Mouse (Mus musculus) cerebellum, adult (tissue): Measurements from ENCODE around the gene Rnps1.

Experiments used
- ATAC-seq: cut with Nextera tagmentation; 2 replicates; pipeline ENCODE4 v1.9.2; 2017; ENCODE audit warnings: mild to moderate bottlenecking, moderate library complexity, mixed read lengths; ENCODE audit not compliant: insufficient number of reproducible peaks, low FRiP score, low TSS enrichment

The Rnps1 gene

GRCm38 (mm10) chr17:24414230-24414976 lies at the start of gene Rnps1:
Rnps1 (plus strand) TSS chr17:24414565.
- ATAC-seq: peak; percentile 84

- no peak for ATAC-seq
Measured at GRCm38 (mm10) chr17:24365863-24366262, 48.5 kb upstream of the Rnps1 start.

- no peak for ATAC-seq
Measured at GRCm38 (mm10) chr17:24375094-24375712, 39.2 kb upstream of the Rnps1 start.

- no peak for ATAC-seq
Measured at GRCm38 (mm10) chr17:24375886-24376285, 38.5 kb upstream of the Rnps1 start.

- no peak for ATAC-seq
Measured at GRCm38 (mm10) chr17:24378496-24378895, 35.9 kb upstream of the Rnps1 start.

- no peak for ATAC-seq
Measured at GRCm38 (mm10) chr17:24383789-24384188, 30.6 kb upstream of the Rnps1 start.

GRCm38 (mm10) chr17:24388711-24389110 lies 25.7 kb upstream of the Rnps1 start:
- ATAC-seq: no peak

GRCm38 (mm10) chr17:24389865-24390264 lies 24.5 kb upstream of the Rnps1 start:
- no peak for ATAC-seq

- no peak for ATAC-seq
Measured at GRCm38 (mm10) chr17:24391149-24391548, 23.2 kb upstream of the Rnps1 start.

- no peak for ATAC-seq
Measured at GRCm38 (mm10) chr17:24393527-24393926, 20.8 kb upstream of the Rnps1 start.

GRCm38 (mm10) chr17:24394456-24394855 lies 19.9 kb upstream of the Rnps1 start:
- no peak for ATAC-seq

GRCm38 (mm10) chr17:24402371-24402770 lies 12.0 kb upstream of the Rnps1 start:
- no peak for ATAC-seq

GRCm38 (mm10) chr17:24407116-24407803 lies 7.1 kb upstream of the Rnps1 start:
- peak; percentile 45; the same call in 1 of the 2 replicates for ATAC-seq

- ATAC-seq: no peak
Measured at GRCm38 (mm10) chr17:24413557-24414211, 681 bp upstream of the Rnps1 start.

GRCm38 (mm10) chr17:24415011-24415410 lies 646 bp downstream of the Rnps1 start:
- no peak for ATAC-seq

- no peak for ATAC-seq
Measured at GRCm38 (mm10) chr17:24416051-24416652, 1.8 kb downstream of the Rnps1 start.

GRCm38 (mm10) chr17:24423114-24423513 lies 8.7 kb downstream of the Rnps1 start:
- no peak for ATAC-seq

GRCm38 (mm10) chr17:24424489-24424888 lies 10.1 kb downstream of the Rnps1 start:
- ATAC-seq: no peak

GRCm38 (mm10) chr17:24425326-24425725 lies 11.0 kb downstream of the Rnps1 start:
- ATAC-seq: 0 out of 2 replicates have a peak, but pooled peaks have one; percentile 32

- ATAC-seq: no peak
Measured at GRCm38 (mm10) chr17:24425905-24426304, 11.5 kb downstream of the Rnps1 start.
